Mouse (Mus musculus) induced T-regulatory cell, adult 2 months (primary cell): ENCODE measurements around the gene Rtn4rl1.

ENCODE experiments used
- DNase-seq: peaks from one replicate; pipeline ENCODE4 v3.0.0-alpha.2; 2012; ENCODE audit warnings: low read depth

The Rtn4rl1 gene

GRCm38 (mm10) chr11:75296406-75297005 lies 102.9 kb downstream of the Rtn4rl1 start:
- DNase-seq, result no peak

- DNase-seq, result no peak
Measured at GRCm38 (mm10) chr11:75297631-75298030, 104.0 kb downstream of the Rtn4rl1 start.

DNA sequence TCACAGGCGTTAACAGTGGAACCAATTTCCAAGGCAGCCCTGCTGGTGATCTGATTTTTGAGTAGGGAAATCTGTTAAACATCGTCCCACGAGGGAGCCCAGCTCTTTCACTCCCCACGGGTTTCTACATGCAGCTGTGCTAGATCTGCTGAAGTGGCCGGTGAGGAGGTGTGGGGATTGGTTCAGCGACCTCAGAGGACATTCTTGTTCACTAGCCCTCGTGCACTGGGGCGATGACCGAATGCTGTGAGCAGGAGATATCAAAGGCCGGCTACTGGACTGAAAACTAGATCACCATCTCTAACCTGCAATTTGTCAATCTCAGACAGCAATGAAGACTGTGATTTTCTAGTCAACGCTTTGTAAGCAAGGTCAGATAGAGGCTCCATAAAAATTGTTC lies 104.9 kb downstream of the Rtn4rl1 start:
- no peak for DNase-seq

DNA sequence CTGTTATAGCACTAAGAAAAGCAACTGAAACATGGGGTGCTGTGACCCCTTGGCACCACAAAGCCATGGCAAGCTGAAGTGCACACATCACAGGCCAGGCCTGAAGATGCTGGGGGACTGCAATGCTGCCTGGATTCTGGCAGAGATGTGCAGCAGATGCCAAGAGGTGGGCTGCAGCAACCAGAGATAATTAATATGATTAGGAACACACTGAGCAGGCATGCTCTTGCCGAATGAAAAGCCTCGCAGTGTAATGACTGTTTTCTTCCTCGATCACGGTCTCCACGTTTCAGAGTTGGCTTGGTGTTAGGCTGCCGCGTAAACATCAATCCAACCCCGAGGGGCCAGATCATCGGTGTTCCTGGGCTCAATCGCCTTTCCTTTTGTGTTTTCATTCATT lies 106.2 kb downstream of the Rtn4rl1 start:
- no peak for DNase-seq

DNA sequence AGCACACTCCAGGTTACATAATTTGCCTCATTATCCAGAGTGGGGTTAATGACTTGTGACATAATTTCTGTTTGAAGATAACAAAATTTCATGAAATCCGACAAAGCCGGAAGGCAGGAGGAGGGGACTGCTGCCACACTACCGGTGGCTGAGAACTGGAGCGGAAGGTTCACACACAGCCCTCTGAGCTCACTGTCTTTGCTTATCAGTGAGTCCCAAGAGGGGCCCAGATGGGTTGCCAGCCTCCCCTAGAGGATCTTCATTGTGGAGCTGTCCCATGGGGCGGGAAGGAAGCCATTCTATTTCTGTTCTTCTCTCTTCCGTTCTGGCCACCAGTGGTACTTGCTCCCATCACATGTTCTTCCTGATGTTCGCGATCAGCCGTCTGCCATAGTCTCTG lies 107.4 kb downstream of the Rtn4rl1 start:
- no peak for DNase-seq

DNA sequence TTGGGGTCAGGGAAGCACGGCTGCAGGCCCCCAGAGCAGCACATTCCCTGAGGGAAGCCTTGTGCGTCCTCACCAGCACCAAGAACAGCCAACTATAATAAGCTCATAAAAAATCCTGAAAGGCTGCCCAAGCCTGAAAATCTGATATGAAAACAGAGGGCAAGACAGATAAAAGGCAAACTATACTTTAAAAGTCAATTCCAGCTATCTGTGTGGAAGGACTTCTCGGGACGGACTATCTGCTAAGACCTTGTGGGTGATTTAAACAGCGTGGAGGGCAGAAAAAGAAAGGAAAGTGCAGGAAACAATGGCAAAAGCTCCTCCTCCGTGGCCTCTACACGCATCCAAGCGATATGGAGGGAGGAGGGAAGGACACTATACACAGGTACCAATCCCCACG lies 111.2 kb downstream of the Rtn4rl1 start:
- no peak for DNase-seq

DNA sequence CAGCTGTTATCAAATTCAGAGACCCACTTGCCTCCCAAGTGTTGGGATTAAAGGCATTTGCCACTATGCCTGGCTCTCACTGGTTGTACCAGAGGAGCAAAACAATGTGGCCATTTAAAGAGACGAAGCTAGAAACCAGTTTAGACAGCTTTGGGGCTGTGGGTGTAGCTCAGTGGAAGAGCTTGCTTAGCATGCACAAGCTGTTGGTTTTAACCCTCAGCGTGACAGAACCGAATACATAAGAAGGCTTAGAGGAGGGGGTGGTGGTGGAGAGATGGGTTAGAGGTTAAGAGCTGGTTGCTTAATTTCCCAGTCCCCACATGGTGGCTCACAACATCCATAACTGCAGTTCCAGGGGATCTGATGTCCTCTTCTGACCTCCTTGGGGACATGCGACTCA lies 115.1 kb downstream of the Rtn4rl1 start:
- DNase-seq, result no peak

DNA sequence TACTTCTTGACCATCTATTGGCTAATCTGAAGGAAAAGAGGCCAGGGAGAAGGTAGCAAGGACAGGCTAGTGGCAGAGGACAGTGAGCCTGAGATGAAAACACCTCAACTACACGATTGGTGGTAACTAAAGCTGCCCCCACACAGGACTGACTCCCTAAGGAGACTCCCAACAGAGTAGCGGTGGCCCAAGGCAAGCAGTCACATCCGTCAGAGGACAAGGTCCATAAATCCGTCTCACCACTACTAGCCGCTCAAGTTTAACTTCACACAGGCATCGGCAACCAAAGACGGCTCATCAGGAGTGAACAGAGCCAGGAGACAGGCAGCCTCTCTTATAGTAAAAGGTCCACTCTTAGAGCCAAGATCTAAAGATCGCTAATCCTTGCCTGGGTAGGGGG lies 117.2 kb downstream of the Rtn4rl1 start:
- DNase-seq, result no peak

- no peak for DNase-seq
Measured at GRCm38 (mm10) chr11:75311751-75312150, 118.2 kb downstream of the Rtn4rl1 start.

- no peak for DNase-seq
Measured at GRCm38 (mm10) chr11:75313834-75314233, 120.3 kb downstream of the Rtn4rl1 start.
